Mouse (Mus musculus): ENCODE results near the gene Pnliprp2.

DNA sequence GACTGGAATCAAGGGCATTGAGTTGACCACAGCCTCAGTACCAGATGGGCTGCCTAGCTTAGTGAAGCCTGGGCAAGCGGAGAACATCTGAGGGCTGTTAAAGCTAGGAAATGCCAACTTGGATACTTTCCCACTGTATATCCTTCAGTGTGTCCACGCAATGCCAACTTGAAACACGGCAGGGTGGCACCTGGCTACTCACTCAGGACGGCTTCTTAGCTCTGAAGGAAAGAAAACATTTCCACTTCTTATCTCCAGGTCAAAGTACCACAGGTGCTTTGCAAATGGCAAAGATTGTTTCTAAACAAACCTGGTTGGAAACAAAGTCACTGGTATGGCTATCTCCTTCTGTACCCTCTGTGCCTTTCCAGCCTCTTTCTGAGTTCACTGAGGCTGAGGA lies 648 bp upstream of the Pnliprp2 start:
- TF ChIP-seq POLR2A (IDR thresholded peaks at IDR 0.05; ENCODE audit: borderline replicate concordance, extremely low read depth, insufficient read depth, insufficient read length, poor library complexity, severe bottlenecking) (no peak), CTCF (IDR thresholded peaks at IDR 0.05; ENCODE audit: borderline replicate concordance, extremely low read depth, insufficient read depth, insufficient read length) (no peak)
